Mouse (Mus musculus) small intestine, adult 2 months (tissue): ENCODE measurements around the gene Sec24c. TPM values are rescaled to one million over a fixed set of nuclear protein-coding genes. Genes with fewer than 3 reads are reported as not detected.
"Not testable (repeated sequence)": the region's sequence is repeated elsewhere in the genome, so short reads cannot be mapped to it uniquely, and the experiment has no call there.

Experiments
- H3K27ac ChIP-seq: fragments of 200-500 bp; 2 replicates; pipeline ENCODE4 v1.5.1; 2012; ENCODE audit warnings: low read depth, low read length, control low read depth, inconsistent platforms; ENCODE audit not compliant: insufficient read depth
- H3K27me3 ChIP-seq: fragments of 200-500 bp; 2 replicates; pipeline ENCODE4 v1.6.1; 2012; ENCODE audit warnings: mild to moderate bottlenecking, moderate library complexity, low read length, inconsistent platforms; ENCODE audit not compliant: control insufficient read depth, insufficient read depth
- H3K36me3 ChIP-seq: fragments of 200-500 bp; 2 replicates; pipeline ENCODE4 v1.6.1; 2012; ENCODE audit warnings: mild to moderate bottlenecking, low read length, control low read depth, inconsistent platforms; ENCODE audit not compliant: control insufficient read depth, insufficient read depth
- H3K4me1 ChIP-seq: fragments of 200-500 bp; 2 replicates; pipeline ENCODE4 v1.6.1; 2012; ENCODE audit warnings: low read length, inconsistent platforms, mixed read lengths; ENCODE audit not compliant: control insufficient read depth, insufficient read depth, insufficient read length
- H3K4me3 ChIP-seq: fragments of 200-500 bp; 2 replicates; pipeline ENCODE4 v1.5.1; 2012; ENCODE audit warnings: low read depth, mild to moderate bottlenecking, control low read depth, inconsistent platforms, low read length, moderate library complexity
- CTCF ChIP-seq: fragments of 200-500 bp; IDR thresholded peaks from 2 replicates; pipeline ENCODE4 v1.5.1; 2012; ENCODE audit warnings: low read depth, mild to moderate bottlenecking, control low read depth, inconsistent platforms, low read length, moderate library complexity, mixed read lengths; ENCODE audit not compliant: insufficient replicate concordance, insufficient read length; ENCODE audit errors: extremely low read depth
- POLR2A ChIP-seq: fragments of 200-500 bp; IDR thresholded peaks from 2 replicates; pipeline ENCODE4 v1.6.1; 2012; ENCODE audit warnings: low read depth, mild to moderate bottlenecking, control low read depth, inconsistent platforms, low read length, moderate library complexity
- WGBS: fragments of 180-500 bp; shearing (Covaris S2); methylation state at CpG from one replicate; pipeline ENCODE4 v1.1.7; 2018; 5-methylcytosine and 5-hydroxymethylcytosine counted together
- polyA plus RNA-seq: library from polyadenylated mRNA; depleted of rRNA; stranded (reverse); fragments of >200 nt; gene quantifications from 2 replicates; pipeline ENCODE4 v1.2.3, GENCODE M21; 2012

Gene Sec24c
- polyA plus RNA-seq, 1 experiment, result 233 TPM

- Histone ChIP-seq H3K36me3 (peaks cover 8% of the 10 kb centered on the region), H3K4me1 (peaks cover 11% of the 10 kb centered on the region), H3K4me3 (no peak overlapping the region), H3K27me3 (no peaks in the 10 kb centered on the region), H3K27ac (no peak overlapping the region)
- WGBS, result 67% methylated on average over 2 of the region's 2 CpGs
- TF ChIP-seq POLR2A (no peak), CTCF (no peak)
Measured at GRCm38 (mm10) chr14:20698515-20698914, 24.4 kb downstream of the Sec24c start.

DNA sequence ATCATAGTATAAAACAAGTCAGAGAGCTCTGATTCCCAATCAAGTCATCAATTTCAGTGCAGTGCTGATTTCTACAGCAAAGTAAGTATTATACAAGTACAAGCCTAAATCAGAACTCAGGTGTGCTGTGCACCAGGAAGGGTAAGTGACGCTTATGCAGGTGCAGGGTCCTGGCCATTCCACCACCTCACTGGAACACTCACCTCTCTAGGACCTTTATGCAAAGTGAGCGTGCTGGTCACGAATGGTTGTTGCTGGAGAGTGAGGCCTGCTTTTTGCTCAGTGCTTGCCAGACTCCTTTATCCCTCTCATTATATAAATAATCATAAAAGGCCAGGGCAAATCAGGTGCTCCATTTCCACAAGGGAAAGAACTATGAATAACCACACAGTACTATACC, 26.3 kb downstream of the Sec24c start:
- Histone ChIP-seq H3K4me1 (peaks cover 11% of the 10 kb centered on the region), H3K27ac (no peak overlapping the region), H3K4me3 (no peak overlapping the region), H3K27me3 (no peaks in the 10 kb centered on the region), H3K36me3 (no peaks in the 10 kb centered on the region; the same call in 1 of the 2 replicates)
- 67% methylated on average over 3 of the region's 3 CpGs for WGBS
- no peak for TF ChIP-seq CTCF
- no peak for TF ChIP-seq POLR2A

DNA sequence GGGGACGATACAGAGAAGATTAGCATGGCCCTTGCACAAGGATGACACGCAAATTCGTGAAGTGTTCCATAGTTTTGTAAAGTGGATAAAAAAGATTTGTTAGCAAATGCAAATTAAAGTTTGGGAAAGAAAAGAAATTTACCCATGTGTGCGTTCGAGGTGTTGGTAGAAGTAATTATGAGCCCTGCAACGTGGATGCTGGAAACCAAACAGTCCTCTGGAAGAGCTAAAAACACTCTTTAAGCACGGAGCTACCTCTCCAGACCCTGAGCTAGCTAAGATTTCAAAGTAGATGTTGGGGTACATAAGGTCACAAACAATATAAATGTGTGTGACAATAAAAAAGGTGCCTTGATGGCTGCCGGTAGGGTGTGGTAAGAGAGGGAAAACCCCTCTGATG, 27.4 kb downstream of the Sec24c start:
- Histone ChIP-seq H3K27me3 (no peaks in the 10 kb centered on the region), H3K4me3 (no peak overlapping the region), H3K4me1 (peaks cover 2% of the 10 kb centered on the region; the same call in 1 of the 2 replicates), H3K36me3 (no peaks in the 10 kb centered on the region; the same call in 1 of the 2 replicates), H3K27ac (no peak overlapping the region)
- 52% methylated on average over 8 of the region's 8 CpGs for WGBS
- no peak for TF ChIP-seq POLR2A
- no peak for TF ChIP-seq CTCF

- Histone ChIP-seq H3K36me3 (no peaks in the 10 kb centered on the region; the same call in 1 of the 2 replicates), H3K27ac (peak overlapping the region; percentile 72), H3K4me3 (peak overlapping the region; percentile 96), H3K4me1 (0 out of 2 replicates have a peak, but pooled peaks cover 2% of the 10 kb centered on the region), H3K27me3 (no peaks in the 10 kb centered on the region)
- WGBS, result 4% methylated on average over 15 of the region's 15 CpGs
- TF ChIP-seq POLR2A (no peak), CTCF (no peak)
Measured at GRCm38 (mm10) chr14:20702096-20702740, 28.1 kb downstream of the Sec24c start.

DNA sequence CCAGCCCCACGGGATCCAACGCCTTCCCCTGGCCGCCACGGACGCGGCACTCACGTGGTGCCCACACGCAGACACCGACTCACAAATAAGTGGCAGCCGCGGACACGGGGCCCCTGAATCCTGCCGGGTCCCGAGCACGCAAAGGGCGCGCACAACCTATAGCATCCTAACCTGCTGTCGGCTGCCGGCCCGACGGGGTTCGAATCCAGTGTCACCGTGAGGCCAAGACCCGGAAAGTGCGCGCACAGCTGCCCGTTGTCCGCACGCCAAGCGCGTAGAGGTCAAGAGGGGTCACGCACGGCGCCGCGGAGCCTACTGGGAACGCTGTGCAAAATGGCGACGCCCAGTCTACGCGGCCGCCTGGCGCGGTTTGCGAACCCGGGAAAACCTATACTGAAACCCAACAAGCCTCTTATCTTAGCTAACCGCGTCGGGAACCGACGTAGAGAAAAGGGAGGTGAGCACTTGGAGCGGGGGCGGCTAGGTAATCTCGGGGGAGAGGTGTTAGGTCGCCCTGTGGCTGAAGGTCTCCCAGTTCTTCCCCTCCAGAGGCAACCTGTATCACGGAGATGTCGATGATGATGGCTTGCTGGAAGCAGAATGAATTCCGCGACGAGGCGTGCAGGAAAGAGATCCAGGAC, 28.8 kb downstream of the Sec24c start, which contains the start of gene Chchd1:
Gene Chchd1, plus strand, starts transcription at position 266 of the 641 bp plus-strand sequence.
- peak; percentile 51; the same call in 1 of the 2 replicates for TF ChIP-seq POLR2A
- TF ChIP-seq CTCF, result no peak
- H3K27ac ChIP-seq, result peak within 1 kb of the TSS; percentile 76
- WGBS, result under 1% methylated on average over 61 of the region's 61 CpGs

GRCm38 (mm10) chr14:20703461-20703860, 29.4 kb downstream of the Sec24c start:
- H3K36me3 ChIP-seq, H3K4me1 ChIP-seq, H3K27ac ChIP-seq, H3K27me3 ChIP-seq: not testable (repeated sequence)
- peak overlapping the region; percentile 96 for H3K4me3 ChIP-seq
- WGBS, result 4% methylated on average over 8 of the region's 8 CpGs

More for the DNA sequence above, 28.8 kb downstream of the Sec24c start, which contains the start of gene Chchd1:
- Histone ChIP-seq H3K4me3 (peak within 1 kb of the TSS; percentile 96), H3K36me3 (no peaks in the 10 kb centered on the region; the same call in 1 of the 2 replicates), H3K4me1 (0 out of 2 replicates have a peak, but pooled peaks cover 2% of the 10 kb centered on the region), H3K27me3 (no peaks in the 10 kb centered on the region)
